Mouse (Mus musculus) T-helper 2 cell (primary cell): ENCODE measurements around the gene Vsnl1.

Experiments
- in situ Hi-C: fragments of 300-600 bp; cut with MboI, MseI; formaldehyde crosslinking; loops from one replicate; pipeline ENCODE4 v1.15.1; 2025; ENCODE audit warnings: high pct_unique_total_duplicates

The Vsnl1 gene

GRCm38 (mm10) chr12:11436497-11437265 is at the start of gene Vsnl1:
Gene Vsnl1 (minus strand): TSS chr12:11436613.
- in situ Hi-C loops = no loop called here

DNA sequence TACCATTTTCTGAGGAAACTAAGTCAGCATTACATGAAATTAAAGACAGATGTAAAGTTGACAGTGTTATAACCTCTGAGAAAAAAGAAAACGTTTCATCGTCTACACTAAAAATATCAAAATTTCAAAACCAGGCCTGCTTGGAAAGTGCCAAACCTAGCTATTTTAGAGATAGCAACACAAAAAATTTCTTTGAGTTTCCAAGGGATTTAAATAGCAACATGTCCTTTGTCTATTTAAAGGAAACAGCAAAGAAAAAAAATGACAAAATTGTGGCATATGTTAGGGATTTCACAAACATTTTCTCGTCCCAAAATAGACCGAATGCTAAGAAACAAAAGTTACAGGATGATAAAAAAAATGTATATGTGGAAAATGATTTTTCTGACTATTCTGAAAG is 20.2 kb upstream of the Vsnl1 start:
- in situ Hi-C loops = no loop called here

GRCm38 (mm10) chr12:11456213-11456612 is 19.8 kb upstream of the Vsnl1 start:
- in situ Hi-C loops = no loop called here

- in situ Hi-C loops = no loop called here
Observed at GRCm38 (mm10) chr12:11455549-11456194, 19.3 kb upstream of the Vsnl1 start, which contains the start of gene Rad51ap2. Gene Rad51ap2 (plus strand): TSS chr12:11456079.

- in situ Hi-C loops = no loop called here
Observed at GRCm38 (mm10) chr12:11454146-11454545, 17.7 kb upstream of the Vsnl1 start.

GRCm38 (mm10) chr12:11437907-11438447 is 1.6 kb upstream of the Vsnl1 start:
- in situ Hi-C loops = no loop called here

DNA sequence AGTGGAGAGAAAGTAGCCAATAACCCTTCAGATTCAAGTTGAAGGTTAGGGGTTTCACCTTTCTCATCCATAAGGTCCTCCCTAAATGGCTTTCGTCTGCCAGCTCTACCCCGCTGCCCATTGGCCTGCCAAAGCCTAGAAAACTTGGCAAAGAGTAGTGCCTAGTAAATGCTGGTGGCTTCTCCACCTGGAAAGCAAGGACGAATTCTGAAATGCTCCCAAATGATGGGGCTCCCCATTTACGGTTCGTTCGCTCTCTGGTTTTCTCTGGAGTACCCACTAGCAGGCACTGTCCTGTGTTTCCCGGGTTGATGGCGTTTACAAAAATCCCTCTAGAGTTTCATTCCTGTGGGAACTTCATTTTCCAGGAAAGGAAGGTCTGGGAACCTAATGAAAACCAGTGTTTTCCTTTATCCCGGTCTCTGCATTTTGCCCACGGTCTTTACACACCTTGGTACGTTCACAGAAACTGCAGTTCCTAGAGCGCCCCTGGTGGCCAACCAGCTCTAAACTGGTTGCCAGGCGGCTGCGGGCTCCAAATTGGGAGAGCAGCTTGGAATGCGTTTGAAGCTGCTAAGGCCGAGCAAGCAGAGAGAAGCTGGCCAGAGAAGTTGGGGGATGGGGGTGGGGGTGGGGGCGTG is 973 bp upstream of the Vsnl1 start:
- in situ Hi-C loops = no loop called here

DNA sequence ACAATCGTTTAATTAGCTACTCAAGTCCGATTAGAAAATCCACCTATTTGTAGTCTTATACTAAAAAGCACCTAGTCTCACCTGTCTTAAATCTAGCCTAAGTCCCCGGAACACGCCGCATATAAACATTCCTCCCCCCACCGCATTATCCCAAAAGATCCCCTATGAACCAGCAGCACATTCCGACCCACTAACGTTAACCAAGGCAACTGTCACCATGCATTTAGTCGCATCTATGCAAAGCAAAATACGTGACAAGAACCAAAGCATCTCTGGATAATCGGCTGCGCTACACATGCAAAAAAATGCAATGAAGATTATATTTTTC is 426 bp downstream of the Vsnl1 start:
- in situ Hi-C loops = no loop called here

- in situ Hi-C loops = no loop called here
Observed at GRCm38 (mm10) chr12:11435246-11436022, 979 bp downstream of the Vsnl1 start.

- in situ Hi-C loops = no loop called here
Observed at GRCm38 (mm10) chr12:11434446-11434845, 2.0 kb downstream of the Vsnl1 start.

DNA sequence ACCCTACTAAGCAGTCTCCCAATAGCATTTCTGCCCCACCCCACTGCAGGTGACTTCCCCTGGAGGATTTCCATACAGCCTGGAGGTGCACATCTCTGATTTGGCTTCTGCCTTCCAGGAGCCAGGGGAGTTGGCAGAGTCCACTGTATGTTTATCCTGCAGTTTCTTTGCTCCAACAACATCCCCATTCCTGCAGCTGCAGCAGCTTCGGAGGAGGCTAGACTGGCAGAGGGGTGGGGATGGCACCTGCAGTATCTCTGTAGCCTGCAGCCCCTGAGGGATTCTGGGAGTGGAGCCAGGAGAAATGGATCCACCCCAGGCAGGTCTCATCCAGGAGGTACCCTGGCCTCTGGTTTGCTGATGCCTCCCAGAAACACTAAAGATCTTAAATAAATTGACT is 2.7 kb downstream of the Vsnl1 start:
- in situ Hi-C loops = no loop called here

GRCm38 (mm10) chr12:11433126-11433525 is 3.3 kb downstream of the Vsnl1 start:
- in situ Hi-C loops = no loop called here

DNA sequence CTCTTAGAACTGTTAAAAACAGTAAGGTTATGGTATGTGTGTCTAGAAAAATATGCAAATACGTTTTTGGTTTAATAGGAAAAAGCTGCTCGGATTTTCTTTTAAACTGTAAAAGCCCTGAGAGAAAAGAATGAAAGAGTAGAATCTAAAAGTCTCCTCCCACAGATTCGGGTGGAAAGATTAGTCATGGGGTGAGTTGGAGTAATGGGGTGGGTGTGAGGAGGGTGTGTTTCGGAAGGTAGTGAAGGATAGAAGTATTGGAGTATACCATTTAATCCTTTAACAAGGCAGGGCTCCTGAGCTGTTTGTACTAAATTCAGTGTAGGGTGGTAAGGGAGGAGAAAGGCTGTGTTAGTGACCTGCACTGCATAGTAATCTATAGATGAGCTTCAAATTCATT is 9.0 kb downstream of the Vsnl1 start:
- in situ Hi-C loops = no loop called here

GRCm38 (mm10) chr12:11418112-11418511 is 18.3 kb downstream of the Vsnl1 start:
- in situ Hi-C loops = no loop called here

DNA sequence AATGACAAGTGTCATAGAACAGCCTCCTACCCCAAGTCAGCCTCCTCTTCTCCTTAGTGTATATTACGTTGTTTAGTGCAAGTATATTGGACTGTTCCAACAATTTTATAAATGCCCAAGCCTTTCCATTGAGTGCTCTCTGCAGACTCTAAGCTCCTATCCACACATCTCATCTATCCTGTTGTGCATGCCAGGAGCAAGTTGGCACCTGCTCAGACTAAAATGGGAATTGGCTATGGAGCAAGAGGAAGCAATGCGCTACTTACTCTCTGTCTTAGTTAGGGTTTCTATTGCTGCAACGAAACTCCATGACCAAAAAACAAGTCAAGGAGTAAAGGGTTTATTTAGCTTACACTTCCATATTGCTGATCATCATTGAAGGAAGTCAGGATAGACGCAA is 28.7 kb downstream of the Vsnl1 start:
- in situ Hi-C loops = no loop called here

- in situ Hi-C loops = no loop called here
Observed at GRCm38 (mm10) chr12:11398791-11399190, 37.6 kb downstream of the Vsnl1 start.

DNA sequence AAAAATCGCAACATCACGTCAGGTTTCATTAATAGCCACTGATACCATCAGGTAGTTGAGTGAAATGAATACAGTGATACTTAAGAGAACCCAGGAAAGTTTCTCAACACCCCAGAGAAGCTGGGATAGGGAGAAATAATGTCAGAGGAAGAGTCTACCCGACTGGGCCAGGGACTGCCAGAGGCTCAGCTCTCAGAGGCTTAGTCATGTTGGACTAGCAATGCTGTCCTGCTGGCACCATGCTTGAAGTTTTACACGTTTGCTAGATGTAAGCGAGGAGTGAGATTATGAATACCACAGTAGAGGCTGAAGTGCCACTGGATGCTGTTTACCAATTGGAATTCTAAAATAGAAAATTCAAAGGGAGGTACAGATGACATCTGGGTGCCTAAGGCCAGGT is 39.4 kb downstream of the Vsnl1 start:
- in situ Hi-C loops = no loop called here

GRCm38 (mm10) chr12:11395470-11395869 is 40.9 kb downstream of the Vsnl1 start:
- in situ Hi-C loops = no loop called here

DNA sequence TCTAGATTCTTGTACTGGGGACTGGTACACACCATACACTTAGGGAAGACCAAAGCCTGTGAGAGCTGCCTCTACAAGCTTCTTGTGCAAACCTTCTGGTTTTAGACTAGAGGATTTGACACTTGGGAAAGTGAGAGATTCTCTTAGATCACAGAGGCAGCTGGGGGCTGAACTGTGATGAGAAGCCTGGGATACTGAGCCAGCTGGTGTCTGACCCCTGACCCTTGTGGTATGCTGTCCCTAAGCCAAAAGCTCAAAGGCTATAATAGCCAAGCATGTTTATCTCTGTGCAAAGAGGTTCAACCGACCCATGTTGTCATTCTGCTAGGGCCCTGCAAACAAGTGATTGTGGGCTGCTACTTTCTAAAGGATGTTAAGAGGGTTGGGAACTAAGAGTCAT is 43.9 kb downstream of the Vsnl1 start:
- in situ Hi-C loops = no loop called here

GRCm38 (mm10) chr12:11391244-11391949 is 45.0 kb downstream of the Vsnl1 start:
- in situ Hi-C loops = no loop called here

GRCm38 (mm10) chr12:11389141-11389540 is 47.3 kb downstream of the Vsnl1 start:
- in situ Hi-C loops = no loop called here
